Mouse (Mus musculus) lung, postnatal 0 days (tissue): ENCODE data around the gene Rcan2. TPM values are rescaled to one million over a fixed set of nuclear protein-coding genes. Genes with fewer than 3 reads are reported as not detected.

Experiments
- ATAC-seq: fragments of 200-750 bp; cut with Nextera tagmentation; 2 replicates; pipeline ENCODE4 v1.8.0; 2017; ENCODE audit warnings: moderate library complexity
- DNase-seq: peaks from one replicate; pipeline ENCODE4 v3.0.0-alpha.2; 2016; ENCODE audit warnings: low spot score
- H3K27ac ChIP-seq: fragments of 300-500 bp; sonication (generic); 2 replicates; pipeline ENCODE4 v1.5.1; 2014; ENCODE audit warnings: antibody characterized with exemption, mild to moderate bottlenecking, low read length, mixed read lengths
- H3K27me3 ChIP-seq: fragments of 300-500 bp; sonication (generic); replicated peaks from 2 replicates; pipeline ENCODE4 v1.6.1; 2014; ENCODE audit warnings: low read length, mixed read lengths; ENCODE audit not compliant: insufficient read depth
- H3K36me3 ChIP-seq: fragments of 300-500 bp; sonication (generic); 2 replicates; pipeline ENCODE4 v1.6.1; 2014; ENCODE audit warnings: low read length, mixed read lengths; ENCODE audit not compliant: insufficient read depth
- H3K4me1 ChIP-seq: fragments of 300-500 bp; sonication (generic); 2 replicates; pipeline ENCODE4 v1.6.1; 2014; ENCODE audit warnings: antibody characterized with exemption, low read depth, low read length, mixed read lengths; ENCODE audit not compliant: insufficient read depth
- H3K4me2 ChIP-seq: fragments of 300-500 bp; sonication (generic); replicated peaks from 2 replicates; pipeline ENCODE4 v1.6.1; 2014; ENCODE audit warnings: low read depth, mild to moderate bottlenecking, low read length, moderate library complexity, mixed read lengths
- H3K4me3 ChIP-seq: fragments of 300-500 bp; sonication (generic); 2 replicates; pipeline ENCODE4 v1.5.1; 2014; ENCODE audit warnings: low read depth, low read length
- H3K9ac ChIP-seq: fragments of 300-500 bp; sonication (generic); replicated peaks from 2 replicates; pipeline ENCODE4 v1.6.1; 2014; ENCODE audit warnings: low read depth, mild to moderate bottlenecking
- H3K9me3 ChIP-seq: fragments of 300-500 bp; sonication (generic); 2 replicates; pipeline ENCODE4 v1.6.1; 2016; ENCODE audit warnings: low read length, mixed read lengths
- CTCF ChIP-seq: IDR thresholded peaks from 2 replicates; pipeline ENCODE4 v1.5.1; 2016; ENCODE audit warnings: antibody characterized with exemption, mild to moderate bottlenecking
- EP300 ChIP-seq: IDR thresholded peaks from 2 replicates; pipeline ENCODE4 v1.6.1; 2016; ENCODE audit warnings: antibody characterized with exemption, mild to moderate bottlenecking, control low read depth
- WGBS: fragments of 180-500 bp; shearing (Covaris S2); extraction: QIAGEN DNeasy Blood & Tissue Kit; methylation state at CpG from one replicate; pipeline ENCODE4 v1.1.7; 2014; 5-methylcytosine and 5-hydroxymethylcytosine counted together
- polyA plus RNA-seq: library from polyadenylated mRNA; unstranded; fragments of >200 nt; fragmentation: Nextera tagmentation; extraction: Ambion mirVana; gene quantifications from 2 replicates; pipeline ENCODE4 v1.2.1, GENCODE M21; 2015

Rcan2 gene
- polyA plus RNA-seq, 1 experiment from 2014 or later, result 1.3 TPM

DNA sequence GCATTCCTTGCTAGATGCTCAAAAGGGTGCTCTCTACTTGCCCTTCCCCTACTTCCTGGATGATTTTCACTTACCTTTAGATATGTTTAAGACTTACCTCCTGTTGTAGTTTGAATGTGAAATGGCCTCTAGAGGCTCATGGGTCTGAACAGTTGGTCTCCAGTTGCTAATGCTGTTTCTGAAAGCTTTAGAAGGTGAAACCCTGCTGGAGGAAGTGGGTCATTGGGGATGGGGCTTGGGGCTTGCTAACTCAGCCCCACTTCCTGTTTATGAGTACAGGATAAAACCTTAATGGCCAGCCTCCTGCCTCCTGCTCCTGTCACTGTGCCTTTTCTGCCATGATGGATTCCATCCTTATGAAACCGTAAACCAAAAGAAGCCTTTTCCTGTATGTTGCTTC is 181.4 kb downstream of the Rcan2 start:
- WGBS, result 54% methylated on average over 1 of the region's 1 CpGs
- Histone ChIP-seq H3K4me3 (no peak overlapping the region), H3K27me3 (no peaks in the 10 kb centered on the region), H3K9me3 (no peaks in the 10 kb centered on the region), H3K9ac (no peak overlapping the region), H3K4me1 (no peaks in the 10 kb centered on the region), H3K27ac (no peak overlapping the region), H3K36me3 (no peaks in the 10 kb centered on the region), H3K4me2 (no peak overlapping the region)
- DNase-seq (no peak), ATAC-seq (no peak)
- no peak for TF ChIP-seq CTCF
- TF ChIP-seq EP300, result no peak

DNA sequence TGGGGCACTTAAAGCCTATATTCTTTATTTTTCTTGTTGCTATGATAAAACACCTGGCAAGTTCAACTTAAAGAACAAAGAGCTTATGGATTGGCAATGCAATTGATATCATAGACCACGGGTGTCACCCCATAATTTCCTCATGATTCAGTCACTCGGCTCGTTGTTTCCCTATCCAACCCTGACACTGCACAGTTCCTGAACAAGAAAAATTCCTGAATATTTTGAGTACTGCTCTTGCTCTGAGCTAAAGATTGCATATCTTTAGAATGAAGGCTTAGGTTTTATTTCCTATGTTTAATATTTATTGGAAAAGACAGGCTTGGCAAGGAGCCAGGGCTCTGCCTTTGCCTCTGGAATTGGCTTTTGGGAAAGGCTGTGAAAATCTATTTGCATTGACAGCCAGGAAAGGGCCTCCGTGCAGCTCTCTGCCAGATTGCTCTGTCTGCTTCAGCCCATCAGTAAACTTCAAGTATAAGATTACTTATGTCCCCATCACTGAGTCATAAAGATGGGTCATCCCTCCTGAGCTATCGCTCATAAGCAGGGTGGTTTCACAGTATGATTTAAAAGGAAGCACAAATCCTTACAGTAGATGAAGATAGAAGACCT is 188.3 kb downstream of the Rcan2 start:
- H3K9me3 ChIP-seq, result no peaks in the 10 kb centered on the region
- no peak overlapping the region for H3K27ac ChIP-seq
- no peak overlapping the region for H3K4me3 ChIP-seq
- no peaks in the 10 kb centered on the region for H3K27me3 ChIP-seq
- no peaks in the 10 kb centered on the region for H3K36me3 ChIP-seq
- 50% methylated on average over 5 of the region's 5 CpGs for WGBS
- ATAC-seq, result no peak
- H3K9ac ChIP-seq, result no peak overlapping the region
- TF ChIP-seq EP300, result no peak
- TF ChIP-seq CTCF, result no peak
- H3K4me2 ChIP-seq, result no peak overlapping the region
- no peak for DNase-seq
- no peaks in the 10 kb centered on the region for H3K4me1 ChIP-seq

DNA sequence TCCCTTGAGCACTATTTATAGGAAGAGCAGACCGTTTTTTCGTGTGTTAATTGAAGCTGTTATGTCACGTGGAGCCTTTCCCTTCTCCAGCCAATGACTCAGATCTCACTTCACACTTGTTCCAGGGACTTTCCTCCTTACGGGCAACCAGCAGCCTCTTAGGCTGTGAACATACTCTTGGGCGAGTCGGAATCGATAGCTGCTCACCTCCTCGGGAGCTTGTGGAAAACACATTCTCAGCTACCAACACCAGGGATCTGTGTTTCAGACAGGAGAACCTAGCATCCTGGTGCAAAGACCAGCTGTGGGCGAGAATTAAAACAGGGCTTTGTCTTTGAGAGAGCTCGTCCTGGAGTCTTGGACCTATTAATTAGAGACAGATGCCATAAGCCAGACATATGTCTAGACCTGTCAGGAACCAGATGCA is 189.8 kb downstream of the Rcan2 start:
- 66% methylated on average over 10 of the region's 10 CpGs for WGBS
- Histone ChIP-seq H3K9me3 (no peaks in the 10 kb centered on the region), H3K4me3 (no peak overlapping the region), H3K27me3 (no peaks in the 10 kb centered on the region), H3K4me1 (no peaks in the 10 kb centered on the region), H3K9ac (no peak overlapping the region), H3K36me3 (no peaks in the 10 kb centered on the region), H3K27ac (no peak overlapping the region), H3K4me2 (no peak overlapping the region)
- ATAC-seq (no peak), DNase-seq (no peak)
- TF ChIP-seq CTCF, result no peak
- no peak for TF ChIP-seq EP300

DNA sequence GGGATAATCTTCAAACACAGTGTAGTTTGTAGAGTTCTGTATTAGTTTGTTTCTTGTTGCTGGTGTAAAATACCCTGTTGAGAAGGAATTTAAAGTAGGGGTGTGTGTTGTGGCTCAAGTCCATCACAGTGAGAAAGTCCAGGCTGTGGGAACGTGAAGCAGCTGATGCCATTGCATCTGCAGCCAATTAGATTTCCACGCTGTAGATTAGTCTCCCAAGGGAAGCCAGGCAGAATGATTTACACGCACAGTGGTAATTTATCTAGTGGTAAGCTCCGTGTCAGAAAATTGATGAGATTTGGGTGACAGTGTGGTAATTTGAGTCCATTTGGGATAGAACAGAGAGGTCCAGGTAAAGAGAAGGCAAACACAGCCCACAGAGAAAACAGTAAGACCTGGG is 192.9 kb downstream of the Rcan2 start:
- no peaks in the 10 kb centered on the region for H3K27me3 ChIP-seq
- H3K9ac ChIP-seq, result no peak overlapping the region
- H3K36me3 ChIP-seq, result no peaks in the 10 kb centered on the region
- no peak for DNase-seq
- H3K4me3 ChIP-seq, result no peak overlapping the region
- ATAC-seq, result no peak
- H3K4me2 ChIP-seq, result no peak overlapping the region
- no peak for TF ChIP-seq CTCF
- 42% methylated on average over 4 of the region's 4 CpGs for WGBS
- no peaks in the 10 kb centered on the region for H3K9me3 ChIP-seq
- no peaks in the 10 kb centered on the region for H3K4me1 ChIP-seq
- no peak overlapping the region for H3K27ac ChIP-seq

DNA sequence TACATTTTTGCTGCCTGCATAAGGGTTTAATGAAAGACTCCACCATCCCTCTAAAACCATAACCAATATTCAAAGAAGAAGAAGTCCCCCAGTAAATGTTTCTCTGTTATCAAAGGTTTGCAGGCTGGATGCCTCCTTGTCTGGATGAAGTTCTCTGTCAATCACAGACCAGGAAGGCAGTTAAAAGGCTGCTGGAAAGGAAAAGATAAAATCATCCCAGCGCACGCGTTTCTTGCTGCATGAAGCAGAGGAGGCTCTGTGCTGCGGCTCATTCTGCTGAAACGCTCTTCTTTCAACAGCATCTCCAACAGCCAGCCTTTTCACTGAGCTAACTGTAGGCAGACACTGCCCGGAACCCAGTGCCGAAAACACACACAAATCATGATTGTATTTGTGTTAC is 196.4 kb downstream of the Rcan2 start:
- DNase-seq (no peak), ATAC-seq (no peak)
- Histone ChIP-seq H3K27ac (no peak overlapping the region), H3K27me3 (no peaks in the 10 kb centered on the region), H3K4me3 (no peak overlapping the region), H3K36me3 (no peaks in the 10 kb centered on the region), H3K4me1 (no peaks in the 10 kb centered on the region), H3K9ac (no peak overlapping the region), H3K4me2 (no peak overlapping the region), H3K9me3 (no peaks in the 10 kb centered on the region)
- TF ChIP-seq EP300, result no peak
- no peak for TF ChIP-seq CTCF
- 89% methylated on average over 7 of the region's 7 CpGs for whole genome bisulfite sequencing

DNA sequence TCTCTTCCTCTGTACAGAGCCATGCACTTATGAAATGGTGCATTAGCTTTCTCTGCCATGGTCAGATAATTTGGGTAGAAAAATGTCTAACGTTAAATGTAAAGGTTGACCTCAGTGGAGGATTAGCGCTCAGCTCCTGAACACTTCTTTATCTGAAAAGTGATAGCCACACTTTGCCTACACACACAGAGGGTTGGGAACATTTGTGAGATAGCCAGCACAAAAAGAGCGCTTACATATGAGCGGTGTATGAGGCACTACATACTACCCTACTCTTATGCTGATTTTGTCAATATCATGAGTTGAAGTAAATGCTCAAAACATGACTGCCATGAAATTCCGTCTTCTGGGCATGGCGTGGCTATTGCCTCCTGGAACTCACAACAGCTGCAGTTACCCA is 196.9 kb downstream of the Rcan2 start:
- Histone ChIP-seq H3K9ac (no peak overlapping the region), H3K4me3 (no peak overlapping the region), H3K36me3 (no peaks in the 10 kb centered on the region), H3K27me3 (no peaks in the 10 kb centered on the region), H3K27ac (no peak overlapping the region), H3K4me2 (no peak overlapping the region), H3K4me1 (no peaks in the 10 kb centered on the region), H3K9me3 (no peaks in the 10 kb centered on the region)
- 86% methylated on average over 6 of the region's 6 CpGs for WGBS
- TF ChIP-seq CTCF (no peak), EP300 (no peak)
- no peak for ATAC-seq
- DNase-seq, result no peak

DNA sequence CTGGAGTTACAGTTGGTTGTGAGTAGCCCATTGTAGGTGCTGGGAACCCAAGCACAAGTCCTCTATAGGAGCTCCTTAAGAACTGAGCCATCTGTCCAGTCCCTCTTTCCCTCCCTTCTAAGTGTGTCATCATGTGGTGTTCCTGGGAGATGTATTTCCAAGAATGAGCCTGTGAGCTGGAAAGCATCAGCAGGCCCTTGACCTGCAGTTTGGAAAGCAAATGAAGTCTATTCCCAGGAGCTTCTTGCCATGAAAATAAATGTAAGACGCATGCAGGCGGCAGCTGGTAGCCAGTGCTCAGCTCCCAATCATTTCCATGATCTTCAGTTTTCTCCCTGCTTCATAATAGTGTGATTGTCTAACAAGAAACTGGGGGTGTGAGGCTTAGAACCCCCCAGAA is 203.2 kb downstream of the Rcan2 start:
- no peak overlapping the region for H3K27ac ChIP-seq
- WGBS, result 87% methylated on average over 2 of the region's 2 CpGs
- ATAC-seq, result no peak
- no peaks in the 10 kb centered on the region for H3K9me3 ChIP-seq
- no peak overlapping the region for H3K4me3 ChIP-seq
- H3K27me3 ChIP-seq, result no peaks in the 10 kb centered on the region
- H3K9ac ChIP-seq, result no peak overlapping the region
- H3K36me3 ChIP-seq, result no peaks in the 10 kb centered on the region
- TF ChIP-seq EP300, result no peak
- no peak for TF ChIP-seq CTCF
- no peak overlapping the region for H3K4me2 ChIP-seq
- no peaks in the 10 kb centered on the region for H3K4me1 ChIP-seq
- no peak for DNase-seq
